Mouse (Mus musculus) kidney, adult 2 months (tissue): ENCODE results near the gene Haghl. TPM values are rescaled to one million over a fixed set of nuclear protein-coding genes. Genes with fewer than 3 reads are reported as not detected.

Experiments
- DNase-seq: peaks from one replicate; pipeline ENCODE4 v3.0.0; 2021
- H3K27ac ChIP-seq: fragments of 200-500 bp; 2 replicates; pipeline ENCODE4 v1.5.1; 2012; ENCODE audit warnings: low read depth, low read length, control low read depth, inconsistent platforms; ENCODE audit not compliant: insufficient read depth
- H3K27me3 ChIP-seq: fragments of 200-500 bp; replicated peaks from 2 replicates; pipeline ENCODE4 v1.6.1; 2012; ENCODE audit warnings: mild to moderate bottlenecking, moderate library complexity, low read length, inconsistent platforms; ENCODE audit not compliant: control insufficient read depth, insufficient read depth
- H3K36me3 ChIP-seq: fragments of 200-500 bp; 2 replicates; pipeline ENCODE4 v1.6.1; 2012; ENCODE audit warnings: mild to moderate bottlenecking, moderate library complexity, low read length, inconsistent platforms; ENCODE audit not compliant: control insufficient read depth, insufficient read depth
- H3K4me1 ChIP-seq: fragments of 200-500 bp; 2 replicates; pipeline ENCODE4 v1.6.1; 2011; ENCODE audit warnings: low read length; ENCODE audit not compliant: control insufficient read depth, insufficient read depth
- H3K4me3 ChIP-seq: fragments of 200-500 bp; 2 replicates; pipeline ENCODE4 v1.5.1; 2011; ENCODE audit warnings: mild to moderate bottlenecking, low read depth, low read length, control low read depth; ENCODE audit not compliant: insufficient read depth
- CTCF ChIP-seq: fragments of 200-500 bp; conservative IDR thresholded peaks from 2 replicates; pipeline ENCODE4 v1.5.1; 2011; ENCODE audit warnings: low read depth, mild to moderate bottlenecking, control low read depth, low read length, moderate library complexity, mixed read lengths; ENCODE audit not compliant: insufficient read depth, insufficient read length
- POLR2A ChIP-seq: fragments of 200-500 bp; IDR thresholded peaks from one replicate; pipeline ENCODE4 v1.6.1; 2011; ENCODE audit warnings: low read depth, low read length, control low read depth
- WGBS: fragments of 180-500 bp; shearing (Covaris S2); methylation state at CpG from one replicate; pipeline ENCODE4 v1.1.7; 2018; 5-methylcytosine and 5-hydroxymethylcytosine counted together
- polyA plus RNA-seq: library from polyadenylated mRNA; depleted of rRNA; stranded (reverse); fragments of >200 nt; gene quantifications from 2 replicates; pipeline ENCODE4 v1.2.3, GENCODE M21; 2012

The Haghl gene
- polyA plus RNA-seq, 1 experiment = 58.9 TPM

DNA sequence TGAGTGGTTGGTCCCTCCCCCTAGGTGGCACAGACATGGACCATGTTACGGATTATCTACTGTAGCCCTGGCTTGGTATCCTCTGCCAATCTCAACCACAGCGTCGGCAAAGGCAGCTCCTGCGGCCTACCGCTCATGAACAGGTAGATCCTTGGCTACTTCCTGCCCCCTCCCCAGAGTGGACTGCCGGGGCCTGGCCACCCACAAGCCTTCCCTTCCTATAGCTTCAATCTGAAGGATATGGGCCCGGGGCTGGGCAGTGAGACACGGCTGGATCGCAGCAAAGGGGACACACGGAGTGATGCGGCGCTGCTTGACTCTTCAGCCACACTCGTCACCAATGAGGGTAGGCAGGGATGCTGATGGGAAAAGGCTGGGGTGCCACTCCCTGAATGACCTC lies 41.5 kb upstream of the Haghl start:
- no peak for TF ChIP-seq CTCF
- TF ChIP-seq POLR2A = no peak

GRCm38 (mm10) chr17:25825984-25826570 lies 40.6 kb upstream of the Haghl start:
- DNase-seq = no peak
- H3K27ac ChIP-seq = no peak overlapping the region
- WGBS = 94% methylated on average over 27 of the region's 27 CpGs
- peaks cover 14% of the 10 kb centered on the region for H3K4me1 ChIP-seq
- TF ChIP-seq CTCF = no peak
- TF ChIP-seq POLR2A = no peak
- no peaks in the 10 kb centered on the region for H3K27me3 ChIP-seq
- no peak overlapping the region for H3K4me3 ChIP-seq
- no peaks in the 10 kb centered on the region for H3K36me3 ChIP-seq

More for the DNA sequence above, 41.5 kb upstream of the Haghl start:
- Histone ChIP-seq H3K27ac (no peak overlapping the region), H3K36me3 (no peaks in the 10 kb centered on the region), H3K4me1 (peaks cover 20% of the 10 kb centered on the region), H3K4me3 (no peak overlapping the region), H3K27me3 (no peaks in the 10 kb centered on the region)
- WGBS = 92% methylated on average over 13 of the region's 13 CpGs
- no peak for DNase-seq

DNA sequence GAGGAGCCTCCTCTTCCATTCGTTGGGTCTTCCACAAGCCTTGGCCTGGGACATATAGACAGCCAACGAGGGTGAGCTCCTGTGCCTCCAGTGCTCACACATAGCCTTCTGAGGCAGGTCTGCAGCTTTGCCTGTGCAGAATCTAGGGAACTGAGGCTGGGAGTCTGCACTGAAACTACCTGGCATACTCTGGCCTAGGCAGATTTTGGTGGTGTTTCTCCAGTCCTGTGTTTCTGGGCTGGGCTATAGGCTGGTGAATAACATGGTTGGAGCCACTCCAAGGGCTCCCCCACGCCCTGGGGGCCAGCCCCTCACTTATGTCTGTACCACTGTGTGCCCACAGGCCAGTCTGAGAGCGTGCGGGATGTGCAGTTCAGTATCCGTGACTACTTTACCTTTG lies 39.8 kb upstream of the Haghl start:
- Histone ChIP-seq H3K4me1 (peaks cover 14% of the 10 kb centered on the region), H3K4me3 (no peak overlapping the region), H3K27me3 (no peaks in the 10 kb centered on the region), H3K27ac (no peak overlapping the region), H3K36me3 (no peaks in the 10 kb centered on the region)
- no peak for TF ChIP-seq CTCF
- no peak for TF ChIP-seq POLR2A
- DNase-seq = no peak
- WGBS = 87% methylated on average over 6 of the region's 6 CpGs

DNA sequence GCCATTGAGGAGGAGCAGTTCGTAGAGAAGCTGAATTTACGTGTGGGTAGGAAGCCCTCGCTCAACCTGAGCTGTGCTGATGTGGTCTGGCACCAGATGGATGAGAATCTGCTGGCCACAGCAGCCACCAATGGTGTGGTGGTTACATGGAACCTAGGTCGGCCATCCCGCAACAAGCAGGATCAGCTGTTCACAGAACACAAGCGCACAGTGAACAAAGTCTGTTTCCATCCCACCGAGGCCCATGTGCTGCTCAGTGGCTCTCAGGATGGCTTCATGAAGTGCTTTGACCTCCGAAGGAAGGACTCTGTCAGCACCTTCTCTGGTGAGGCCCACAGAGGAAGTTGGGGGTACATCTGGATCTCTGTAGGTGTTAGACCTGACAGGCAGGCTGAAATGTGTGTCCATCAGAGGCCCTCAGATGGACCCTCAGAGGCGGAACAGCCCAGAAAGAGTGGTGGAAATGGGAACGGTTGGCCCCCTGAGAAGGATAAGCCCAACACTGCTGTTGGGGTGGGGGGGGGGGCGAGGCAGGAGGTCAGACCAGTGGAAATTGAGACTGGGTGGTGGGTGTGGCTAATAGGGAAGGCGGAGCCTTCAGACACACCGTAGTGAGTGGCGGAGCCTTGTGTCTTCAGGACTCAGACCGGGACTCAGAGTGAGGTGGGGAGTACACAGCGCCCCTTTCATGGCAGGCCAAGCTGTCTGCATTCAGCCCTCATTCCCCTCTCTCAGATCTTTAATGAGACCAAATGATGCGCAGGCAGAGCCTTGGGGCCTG lies 39.1 kb upstream of the Haghl start:
- no peak for TF ChIP-seq POLR2A
- no peak for TF ChIP-seq CTCF
- no peaks in the 10 kb centered on the region for H3K27me3 ChIP-seq
- no peak for DNase-seq
- WGBS = 71% methylated on average over 17 of the region's 17 CpGs
- no peak overlapping the region for H3K27ac ChIP-seq
- H3K4me1 ChIP-seq = peaks cover 14% of the 10 kb centered on the region
- no peaks in the 10 kb centered on the region for H3K36me3 ChIP-seq
- H3K4me3 ChIP-seq = peak overlapping the region; percentile 91; the same call in 1 of the 2 replicates

DNA sequence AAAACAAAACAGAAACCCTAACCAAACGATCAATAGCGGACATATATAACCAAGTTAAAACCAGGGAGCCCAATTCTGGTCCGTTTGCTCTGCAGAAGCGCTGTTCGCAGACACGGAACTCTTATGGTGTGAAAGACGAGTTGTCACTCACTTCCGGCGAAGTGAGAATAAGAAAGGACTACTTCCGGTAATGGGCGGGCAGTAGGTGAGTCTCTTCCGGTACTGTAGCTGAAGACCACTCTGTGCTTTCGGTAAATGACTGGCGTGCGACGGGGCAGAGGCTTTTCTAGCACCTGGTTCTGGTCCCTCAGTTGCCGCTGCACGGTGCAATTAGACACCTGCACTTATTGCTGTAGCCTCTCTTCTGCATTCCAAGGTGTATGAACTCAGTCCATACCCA lies 38.0 kb upstream of the Haghl start, which contains the start of gene Wdr24:
Wdr24 (plus strand) TSS at position 176 of the 400 bp plus-strand sequence.
- H3K4me3 ChIP-seq = peak within 1 kb of the TSS; percentile 91
- H3K27ac ChIP-seq = 0 out of 2 replicates have a peak within 1 kb of the TSS, but pooled peaks have one; percentile 53
- no peaks in the 10 kb centered on the region for H3K27me3 ChIP-seq
- peaks cover 13% of the 10 kb centered on the region for H3K4me1 ChIP-seq
- WGBS = under 1% methylated on average over 18 of the region's 18 CpGs
- TF ChIP-seq POLR2A (peak; percentile 18), CTCF (no peak)
- H3K36me3 ChIP-seq = no peaks in the 10 kb centered on the region
- DNase-seq = peak; percentile 89

- Histone ChIP-seq H3K27ac (no peak overlapping the region), H3K36me3 (no peaks in the 10 kb centered on the region), H3K4me1 (peaks cover 4% of the 10 kb centered on the region), H3K27me3 (no peaks in the 10 kb centered on the region), H3K4me3 (no peak overlapping the region)
- peak; percentile 33 for DNase-seq
- TF ChIP-seq POLR2A (no peak), CTCF (no peak)
- WGBS = 7% methylated on average over 44 of the region's 46 CpGs
Observed at GRCm38 (mm10) chr17:25818851-25819780, 33.6 kb upstream of the Haghl start.
